Mouse (Mus musculus) monocyte, adult 2 months (primary cell): ENCODE results near the gene Mpv17l2.

Source experiments
- DNase-seq, 2 experiments: peaks; one replicate each; pipeline ENCODE4 v3.0.0; 2022; ENCODE audit warnings: low spot score in 2 of 2, low read depth in 1 of 2

The Mpv17l2 gene

GRCm38 (mm10) chr8:70791294-70791701 is 30.6 kb upstream of the Mpv17l2 start:
- peak in 1 of 2 experiments; percentile 64 for DNase-seq

- no peak for DNase-seq
Observed at GRCm38 (mm10) chr8:70790846-70791245, 30.1 kb upstream of the Mpv17l2 start.

- DNase-seq = no peak
Observed at GRCm38 (mm10) chr8:70789046-70789445, 28.3 kb upstream of the Mpv17l2 start.

GRCm38 (mm10) chr8:70787941-70788667 is 27.4 kb upstream of the Mpv17l2 start:
- no peak for DNase-seq

GRCm38 (mm10) chr8:70787051-70787445 is 26.3 kb upstream of the Mpv17l2 start:
- no peak for DNase-seq

- no peak for DNase-seq
Observed at GRCm38 (mm10) chr8:70786291-70787050, 25.7 kb upstream of the Mpv17l2 start.

- no peak for DNase-seq
Observed at GRCm38 (mm10) chr8:70780093-70780492, 19.3 kb upstream of the Mpv17l2 start.

- peak; percentile 90 to 93 for DNase-seq
Observed at GRCm38 (mm10) chr8:70776496-70777444, 16.0 kb upstream of the Mpv17l2 start, which contains the start of gene Pik3r2. Gene Pik3r2, minus strand, starts transcription at chr8:70776713.

- no peak for DNase-seq
Observed at GRCm38 (mm10) chr8:70775851-70776495, 15.2 kb upstream of the Mpv17l2 start.

GRCm38 (mm10) chr8:70775227-70775626 is 14.5 kb upstream of the Mpv17l2 start:
- no peak for DNase-seq

- no peak for DNase-seq
Observed at GRCm38 (mm10) chr8:70774740-70775139, 14.0 kb upstream of the Mpv17l2 start.

GRCm38 (mm10) chr8:70773833-70774232 is 13.1 kb upstream of the Mpv17l2 start:
- no peak for DNase-seq

- no peak for DNase-seq
Observed at GRCm38 (mm10) chr8:70773410-70773809, 12.7 kb upstream of the Mpv17l2 start.

- no peak for DNase-seq
Observed at GRCm38 (mm10) chr8:70772890-70773289, 12.1 kb upstream of the Mpv17l2 start.

GRCm38 (mm10) chr8:70772075-70772474 is 11.3 kb upstream of the Mpv17l2 start:
- DNase-seq = no peak

- DNase-seq = no peak
Observed at GRCm38 (mm10) chr8:70771217-70771616, 10.5 kb upstream of the Mpv17l2 start.

- no peak for DNase-seq
Observed at GRCm38 (mm10) chr8:70770748-70771147, 10.0 kb upstream of the Mpv17l2 start.

- DNase-seq = no peak
Observed at GRCm38 (mm10) chr8:70769858-70770257, 9.1 kb upstream of the Mpv17l2 start.

- peak; percentile 91 for DNase-seq
Observed at GRCm38 (mm10) chr8:70769359-70769758, 8.6 kb upstream of the Mpv17l2 start.

- peak in 1 of 2 experiments; percentile 61 for DNase-seq
Observed at GRCm38 (mm10) chr8:70768956-70769355, 8.2 kb upstream of the Mpv17l2 start.
